Mouse (Mus musculus): ENCODE results near the gene Tmem253. TPM values are rescaled to one million over a fixed set of nuclear protein-coding genes. Genes with fewer than 3 reads are reported as not detected.

The Tmem253 gene
- polyA plus RNA-seq, 1 experiment from 2014 or later = 0.62 TPM

Other genes starting within 250 kb of the Tmem253 start
- not detected in 2 replicates for gene Ang4, start 242.1 kb upstream of the Tmem253 start, polyA plus RNA-seq (2014; fragmentation: Nextera tagmentation; extraction: Ambion mirVana)
- not detected in 2 replicates for gene AY358078, start 215.6 kb upstream of the Tmem253 start, polyA plus RNA-seq (2014; fragmentation: Nextera tagmentation; extraction: Ambion mirVana)
- gene Ear6, start 162.0 kb upstream of the Tmem253 start, polyA plus RNA-seq (2014; fragmentation: Nextera tagmentation; extraction: Ambion mirVana) = not detected in 2 replicates
- 56.3 and 63.4 TPM in 2 replicates for gene Mettl17, start 130.8 kb upstream of the Tmem253 start, polyA plus RNA-seq (2014; fragmentation: Nextera tagmentation; extraction: Ambion mirVana)
- gene Slc39a2, start 122.8 kb upstream of the Tmem253 start, polyA plus RNA-seq (2014; fragmentation: Nextera tagmentation; extraction: Ambion mirVana) = 0.30 and 0.55 TPM in 2 replicates
- 54.6 and 59.3 TPM in 2 replicates for gene Ndrg2, start 101.5 kb upstream of the Tmem253 start, polyA plus RNA-seq (2014; fragmentation: Nextera tagmentation; extraction: Ambion mirVana)
- not detected in 2 replicates for gene Tppp2, start 97.2 kb upstream of the Tmem253 start, polyA plus RNA-seq (2014; fragmentation: Nextera tagmentation; extraction: Ambion mirVana)
- gene Rnase13, start 92.9 kb upstream of the Tmem253 start, polyA plus RNA-seq (2014; fragmentation: Nextera tagmentation; extraction: Ambion mirVana) = not detected in 2 replicates
- gene Arhgef40, start 30.9 kb upstream of the Tmem253 start, polyA plus RNA-seq (2014; fragmentation: Nextera tagmentation; extraction: Ambion mirVana) = 116 and 118 TPM in 2 replicates
- gene Zfp219, start 5.1 kb downstream of the Tmem253 start, polyA plus RNA-seq (2014; fragmentation: Nextera tagmentation; extraction: Ambion mirVana) = 30.8 and 32.8 TPM in 2 replicates
- not detected in 2 replicates for gene Olfr221, start 26.8 kb downstream of the Tmem253 start, polyA plus RNA-seq (2014; fragmentation: Nextera tagmentation; extraction: Ambion mirVana)
- gene Hnrnpc, start 88.4 kb downstream of the Tmem253 start, polyA plus RNA-seq (2014; fragmentation: Nextera tagmentation; extraction: Ambion mirVana) = 586 and 599 TPM in 2 replicates
- gene Rpgrip1, start 95.0 kb downstream of the Tmem253 start, polyA plus RNA-seq (2014; fragmentation: Nextera tagmentation; extraction: Ambion mirVana) = 54.3 and 67.1 TPM in 2 replicates
- 86.0 and 87.3 TPM in 2 replicates for gene Supt16, start 181.8 kb downstream of the Tmem253 start, polyA plus RNA-seq (2014; fragmentation: Nextera tagmentation; extraction: Ambion mirVana)
- 49.7 and 56.0 TPM in 2 replicates for gene Chd8, start 242.1 kb downstream of the Tmem253 start, polyA plus RNA-seq (2014; fragmentation: Nextera tagmentation; extraction: Ambion mirVana)

Measured in stomach, embryonic 14.5 days (tissue).